Mouse (Mus musculus) spleen, adult 2 months (tissue): ENCODE results near the gene Pkmyt1.

Experiments used
- CTCF ChIP-seq: fragments of 200-500 bp; IDR thresholded peaks from 2 replicates; pipeline ENCODE4 v1.5.1; 2011; ENCODE audit warnings: mild to moderate bottlenecking, inconsistent platforms; ENCODE audit not compliant: insufficient read depth, insufficient read length, insufficient replicate concordance; ENCODE audit errors: extremely low read depth
- POLR2A ChIP-seq: fragments of 200-500 bp; IDR thresholded peaks from 2 replicates; pipeline ENCODE4 v1.6.1; 2011; ENCODE audit warnings: low read depth, low read length, inconsistent platforms

- no peak for TF ChIP-seq CTCF
- TF ChIP-seq POLR2A: no peak
These were observed 34.1 kb downstream of the Pkmyt1 start for GRCm38 (mm10) chr17:23760231-23760630.
